Mouse (Mus musculus) ES-E14 (cell line): Measurements from ENCODE around the gene St3gal4. TPM values are rescaled to one million over a fixed set of nuclear protein-coding genes. Genes with fewer than 3 reads are reported as not detected.

Experiments used
- DNase-seq: peaks from one replicate; pipeline ENCODE4 v3.0.0-alpha.2; 2013; ENCODE audit warnings: low read depth, low spot score
- H3K27ac ChIP-seq: 2 replicates; pipeline ENCODE4 v1.5.1; 2012; ENCODE audit warnings: low read depth, mild to moderate bottlenecking, low read length, moderate library complexity, mixed read lengths; ENCODE audit not compliant: poor library complexity, insufficient read depth, severe bottlenecking
- H3K36me3 ChIP-seq: 2 replicates; pipeline ENCODE4 v1.6.1; 2012; ENCODE audit warnings: mild to moderate bottlenecking, low read length, moderate library complexity, mixed read lengths; ENCODE audit not compliant: control insufficient read depth, poor library complexity, insufficient read depth, severe bottlenecking
- H3K4me1 ChIP-seq, 2 experiments: fragments of 150-350 bp in 1 of 2; sonication (generic) in 1 of 2; 2 replicates each; pipeline ENCODE4 v1.6.1; 2012; ENCODE audit warnings: low read length in 2 of 2, mild to moderate bottlenecking in 1 of 2, mixed read lengths in 1 of 2; ENCODE audit not compliant: control insufficient read depth in 2 of 2, insufficient read depth in 2 of 2, poor library complexity in 1 of 2
- H3K4me3 ChIP-seq, 2 experiments: fragments of 150-350 bp in 1 of 2; sonication (generic) in 1 of 2; 2 replicates each; pipeline ENCODE4 v1.5.1; 2012; ENCODE audit warnings: low read length in 2 of 2, low read depth in 1 of 2, mild to moderate bottlenecking in 1 of 2, mixed read lengths in 1 of 2; ENCODE audit not compliant: insufficient read depth in 1 of 2, poor library complexity in 1 of 2, severe bottlenecking in 1 of 2
- H3K9ac ChIP-seq: 2 replicates; pipeline ENCODE4 v1.6.1; 2012; ENCODE audit warnings: low read depth, mild to moderate bottlenecking, low read length, mixed read lengths; ENCODE audit not compliant: poor library complexity, insufficient read depth, severe bottlenecking
- H3K9me3 ChIP-seq: fragments of 150-350 bp; sonication (generic); 2 replicates; pipeline ENCODE4 v1.6.1; 2012; ENCODE audit warnings: low read depth, mild to moderate bottlenecking, low read length; ENCODE audit not compliant: control insufficient read depth, insufficient read depth
- CHD2 ChIP-seq: IDR thresholded peaks from 2 replicates; pipeline ENCODE4 v1.6.1; 2014; ENCODE audit warnings: mild to moderate bottlenecking, low read depth, low read length, inconsistent platforms
- HCFC1 ChIP-seq: IDR thresholded peaks from 2 replicates; pipeline ENCODE4 v1.6.1; 2012; ENCODE audit warnings: low read length, inconsistent platforms, borderline replicate concordance; ENCODE audit not compliant: insufficient read depth
- MAFK ChIP-seq: IDR thresholded peaks from 2 replicates; pipeline ENCODE4 v1.6.1; 2014; ENCODE audit warnings: mild to moderate bottlenecking, low read depth, low read length, inconsistent platforms; ENCODE audit not compliant: insufficient read depth
- ZC3H11A ChIP-seq: IDR thresholded peaks from 2 replicates; pipeline ENCODE4 v1.6.1; 2012; ENCODE audit warnings: low read depth, mild to moderate bottlenecking, inconsistent platforms, low read length, borderline replicate concordance
- ZNF384 ChIP-seq: IDR thresholded peaks from 2 replicates; pipeline ENCODE4 v1.6.1; 2012; ENCODE audit warnings: low read depth, low read length, inconsistent platforms
- in situ Hi-C, 2 experiments: fragments of 600-800 bp; cut with MboI; formaldehyde crosslinking; loops; one replicate each; pipeline ENCODE4 v1.15.1; 2025; ENCODE audit warnings: low sequenced_read_pairs in 2 of 2, inconsistent platforms in 1 of 2; ENCODE audit not compliant: unreplicated experiment in 2 of 2
- total RNA-seq: library from RNA; depleted of rRNA; stranded (reverse); fragments of 300-350 nt; gene quantifications from 2 replicates; pipeline ENCODE4 v1.2.3, GENCODE M21; 2012

St3gal4 gene
- total RNA-seq, 1 experiment, result 9.7 TPM

GRCm38 (mm10) chr9:35122551-35123266 lies 3.6 kb upstream of the St3gal4 start:
- in situ Hi-C loops, result no loop called here

GRCm38 (mm10) chr9:35118563-35118962 lies 505 bp downstream of the St3gal4 start:
- in situ Hi-C loops, result no loop called here
- no peak overlapping the region for H3K4me3 ChIP-seq
- no peak for DNase-seq
- no peaks in the 10 kb centered on the region for H3K9me3 ChIP-seq
- H3K36me3 ChIP-seq, result 0 out of 2 replicates have a peak, but pooled peaks cover 3% of the 10 kb centered on the region
- TF ChIP-seq HCFC1 (no peak), CHD2 (no peak), ZNF384 (no peak), MAFK (no peak), ZC3H11A (no peak)
- no peak overlapping the region for H3K9ac ChIP-seq
- no peak overlapping the region for H3K27ac ChIP-seq
- no peaks in the 10 kb centered on the region for H3K4me1 ChIP-seq

More at GRCm38 (mm10) chr9:35122551-35123266, 3.6 kb upstream of the St3gal4 start:
- Histone ChIP-seq H3K4me1 (no peaks in the 10 kb centered on the region), H3K9ac (no peak overlapping the region), H3K9me3 (no peaks in the 10 kb centered on the region), H3K4me3 (no peak overlapping the region), H3K36me3 (peaks cover 16% of the 10 kb centered on the region; the same call in 1 of the 2 replicates), H3K27ac (no peak overlapping the region)
- no peak for DNase-seq
- TF ChIP-seq CHD2 (no peak), ZC3H11A (no peak), MAFK (no peak), ZNF384 (no peak), HCFC1 (no peak)

DNA sequence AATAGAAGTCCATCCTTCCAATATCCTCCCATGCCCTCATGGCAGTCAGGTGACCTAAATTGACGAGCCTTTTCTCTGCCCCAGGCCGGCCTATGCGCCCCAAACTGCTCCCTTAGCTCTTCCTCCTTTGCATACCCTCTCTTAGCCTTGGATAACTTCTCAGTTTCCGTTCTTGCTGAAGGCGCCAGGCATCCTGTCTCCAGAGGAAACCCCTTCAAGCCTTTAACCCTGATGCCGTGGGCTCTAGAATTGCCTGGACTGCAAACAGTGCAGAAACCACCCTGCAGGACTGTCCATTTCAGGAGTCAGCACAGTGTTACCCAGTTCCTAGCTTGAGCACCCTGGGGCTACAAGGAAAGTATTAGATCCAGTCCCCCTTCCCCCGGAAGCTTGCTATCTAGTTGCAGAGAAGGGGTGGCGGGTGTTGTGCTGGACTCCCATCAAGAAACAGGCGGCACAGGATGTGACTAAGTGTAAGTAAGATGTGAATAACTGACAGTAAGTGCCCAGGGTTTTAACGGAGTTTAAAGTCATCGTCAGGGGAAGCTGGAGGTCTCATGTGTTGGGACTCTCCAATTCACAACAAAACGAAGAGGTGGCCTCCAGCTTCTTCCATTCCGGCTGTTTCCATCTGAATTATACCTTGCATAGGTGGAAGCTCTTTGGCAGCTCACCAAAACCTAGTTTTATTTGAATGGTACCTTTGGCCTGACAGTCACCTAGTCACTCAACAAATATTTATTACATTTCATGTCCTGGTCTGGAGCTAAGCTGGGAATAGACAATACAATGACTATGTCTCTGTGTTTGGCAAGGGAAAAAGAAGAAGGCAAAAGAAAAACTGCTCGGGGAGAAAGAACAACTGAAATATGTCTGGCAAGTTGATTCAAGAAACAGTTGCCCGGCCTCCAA lies 1.4 kb downstream of the St3gal4 start:
- Histone ChIP-seq H3K4me3 (peak overlapping the region; percentile 71 to 81), H3K4me1 (no peaks in the 10 kb centered on the region; a peak in 1 of 4 replicates), H3K36me3 (no peaks in the 10 kb centered on the region), H3K27ac (no peak overlapping the region), H3K9ac (no peak overlapping the region; the same call in 1 of the 2 replicates), H3K9me3 (no peaks in the 10 kb centered on the region)
- DNase-seq, result no peak
- TF ChIP-seq HCFC1, result no peak
- no peak for TF ChIP-seq ZC3H11A
- no peak for TF ChIP-seq CHD2
- in situ Hi-C loops, result no loop called here

GRCm38 (mm10) chr9:35116391-35117381 lies 2.4 kb downstream of the St3gal4 start:
- H3K4me1 ChIP-seq, result peaks cover 0 to 2% of the 10 kb centered on the region in 2 experiments; a peak in 2 of 4 replicates
- H3K9ac ChIP-seq, result peak overlapping the region; percentile 73
- H3K9me3 ChIP-seq, result no peaks in the 10 kb centered on the region
- peak; percentile 56 for DNase-seq
- peak overlapping the region; percentile 71 to 81 for H3K4me3 ChIP-seq
- H3K27ac ChIP-seq, result no peak overlapping the region; the same call in 1 of the 2 replicates
- in situ Hi-C loops, result no loop called here
- no peak for TF ChIP-seq ZNF384
- TF ChIP-seq ZC3H11A, result no peak
- TF ChIP-seq CHD2, result no peak
- H3K36me3 ChIP-seq, result no peaks in the 10 kb centered on the region
